Mouse (Mus musculus) cerebellum, adult 2 months (tissue): ENCODE results near the gene Pecam1.

Experiments used
- CTCF ChIP-seq: fragments of 200-500 bp; IDR thresholded peaks from 2 replicates; pipeline ENCODE4 v1.5.1; 2011; ENCODE audit warnings: low read depth, mild to moderate bottlenecking, control low read depth, low read length, moderate library complexity, borderline replicate concordance; ENCODE audit not compliant: insufficient read depth
- POLR2A ChIP-seq: fragments of 200-500 bp; IDR thresholded peaks from 2 replicates; pipeline ENCODE4 v1.6.1; 2011; ENCODE audit warnings: low read length, control low read depth, borderline replicate concordance; ENCODE audit not compliant: insufficient read depth

- TF ChIP-seq CTCF = no peak
- TF ChIP-seq POLR2A = no peak
Observed at GRCm38 (mm10) chr11:106638551-106639355, 111.7 kb downstream of the Pecam1 start.
